Mouse (Mus musculus): ENCODE results near the gene Pkig. TPM values are rescaled to one million over a fixed set of nuclear protein-coding genes. Genes with fewer than 3 reads are reported as not detected.
A peak's percentile ranks its signal among the peaks of the same experiment; 100 is the strongest.

The Pkig gene
- polyA plus RNA-seq, 1 experiment from 2014 or later: 189 TPM

GRCm38 (mm10) chr2:163722550-163722949, 64.4 kb downstream of the Pkig start:
- Histone ChIP-seq H3K27me3 (replicated peaks; ENCODE audit: low read depth, poor library complexity, severe bottlenecking) (no peaks in the 10 kb centered on the region), H3K9me3 (no peaks in the 10 kb centered on the region), H3K4me3 (no peak overlapping the region), H3K27ac (replicated peaks) (no peak overlapping the region; the same call in 1 of the 2 replicates), H3K4me1 (peaks cover 5% of the 10 kb centered on the region), H3K36me3 (replicated peaks) (peaks cover 65% of the 10 kb centered on the region)
- 94% methylated on average over 7 of the region's 7 CpGs for WGBS
- DNase-seq (ENCODE audit: low spot score): no peak

- 83% methylated on average over 5 of the region's 5 CpGs for WGBS
- Histone ChIP-seq H3K9me3 (no peaks in the 10 kb centered on the region), H3K27ac (replicated peaks) (no peak overlapping the region), H3K4me3 (no peak overlapping the region), H3K4me1 (no peaks in the 10 kb centered on the region), H3K36me3 (replicated peaks) (peaks cover 96% of the 10 kb centered on the region), H3K27me3 (replicated peaks; ENCODE audit: low read depth, poor library complexity, severe bottlenecking) (no peaks in the 10 kb centered on the region)
- no peak for DNase-seq (ENCODE audit: low spot score)
Observed at GRCm38 (mm10) chr2:163726766-163727393, 68.7 kb downstream of the Pkig start.

GRCm38 (mm10) chr2:163728300-163728699, 70.1 kb downstream of the Pkig start:
- no peak overlapping the region for H3K4me3 ChIP-seq
- WGBS: 92% methylated on average over 4 of the region's 4 CpGs
- DNase-seq (ENCODE audit: low spot score): no peak
- H3K27ac ChIP-seq (replicated peaks): no peak overlapping the region
- peaks cover 93% of the 10 kb centered on the region for H3K36me3 ChIP-seq (replicated peaks)
- H3K4me1 ChIP-seq: no peaks in the 10 kb centered on the region
- no peaks in the 10 kb centered on the region for H3K9me3 ChIP-seq
- H3K27me3 ChIP-seq (replicated peaks; ENCODE audit: low read depth, poor library complexity, severe bottlenecking): no peaks in the 10 kb centered on the region

GRCm38 (mm10) chr2:163732021-163732420, 73.8 kb downstream of the Pkig start:
- Histone ChIP-seq H3K9me3 (no peaks in the 10 kb centered on the region), H3K27me3 (replicated peaks; ENCODE audit: low read depth, poor library complexity, severe bottlenecking) (no peaks in the 10 kb centered on the region), H3K27ac (replicated peaks) (no peak overlapping the region), H3K4me3 (no peak overlapping the region), H3K4me1 (no peaks in the 10 kb centered on the region), H3K36me3 (replicated peaks) (peaks cover 74% of the 10 kb centered on the region)
- no peak for DNase-seq (ENCODE audit: low spot score)
- WGBS: 90% methylated on average over 11 of the region's 11 CpGs

- WGBS: 93% methylated on average over 9 of the region's 9 CpGs
- Histone ChIP-seq H3K4me1 (no peaks in the 10 kb centered on the region), H3K36me3 (replicated peaks) (peaks cover 53% of the 10 kb centered on the region), H3K4me3 (no peak overlapping the region), H3K27me3 (replicated peaks; ENCODE audit: low read depth, poor library complexity, severe bottlenecking) (no peaks in the 10 kb centered on the region), H3K27ac (replicated peaks) (no peak overlapping the region), H3K9me3 (no peaks in the 10 kb centered on the region)
- no peak for DNase-seq (ENCODE audit: low spot score)
Observed at GRCm38 (mm10) chr2:163735163-163735562, 77.0 kb downstream of the Pkig start.

- no peak overlapping the region for H3K4me3 ChIP-seq
- no peak for DNase-seq (ENCODE audit: low spot score)
- no peak overlapping the region for H3K27ac ChIP-seq (replicated peaks)
- no peaks in the 10 kb centered on the region for H3K9me3 ChIP-seq
- 82% methylated on average over 6 of the region's 6 CpGs for WGBS
- H3K4me1 ChIP-seq: no peaks in the 10 kb centered on the region
- H3K36me3 ChIP-seq (replicated peaks): peaks cover 44% of the 10 kb centered on the region
- no peaks in the 10 kb centered on the region for H3K27me3 ChIP-seq (replicated peaks; ENCODE audit: low read depth, poor library complexity, severe bottlenecking)
Observed at GRCm38 (mm10) chr2:163735980-163736379, 77.8 kb downstream of the Pkig start.

GRCm38 (mm10) chr2:163742656-163743055, 84.5 kb downstream of the Pkig start:
- Histone ChIP-seq H3K9me3 (no peaks in the 10 kb centered on the region), H3K36me3 (replicated peaks) (peaks cover 3% of the 10 kb centered on the region), H3K4me1 (peaks cover 22% of the 10 kb centered on the region), H3K4me3 (no peak overlapping the region), H3K27ac (replicated peaks) (no peak overlapping the region), H3K27me3 (replicated peaks; ENCODE audit: low read depth, poor library complexity, severe bottlenecking) (peaks cover 5% of the 10 kb centered on the region)
- no peak for DNase-seq (ENCODE audit: low spot score)
- WGBS: 73% methylated on average over 5 of the region's 5 CpGs

- DNase-seq (ENCODE audit: low spot score): no peak
- H3K27ac ChIP-seq (replicated peaks): no peak overlapping the region
- no peaks in the 10 kb centered on the region for H3K36me3 ChIP-seq (replicated peaks)
- no peak overlapping the region for H3K4me3 ChIP-seq
- peaks cover 29% of the 10 kb centered on the region for H3K4me1 ChIP-seq
- 45% methylated on average over 6 of the region's 6 CpGs for WGBS
- no peaks in the 10 kb centered on the region for H3K9me3 ChIP-seq
- peaks cover 12% of the 10 kb centered on the region for H3K27me3 ChIP-seq (replicated peaks; ENCODE audit: low read depth, poor library complexity, severe bottlenecking)
Observed at GRCm38 (mm10) chr2:163743357-163743756, 85.2 kb downstream of the Pkig start.

GRCm38 (mm10) chr2:163744801-163745570, 86.8 kb downstream of the Pkig start:
- H3K36me3 ChIP-seq (replicated peaks): no peaks in the 10 kb centered on the region
- H3K27ac ChIP-seq (replicated peaks): no peak overlapping the region
- H3K9me3 ChIP-seq: no peaks in the 10 kb centered on the region
- no peak for DNase-seq (ENCODE audit: low spot score)
- H3K27me3 ChIP-seq (replicated peaks; ENCODE audit: low read depth, poor library complexity, severe bottlenecking): peaks cover 28% of the 10 kb centered on the region
- H3K4me3 ChIP-seq: no peak overlapping the region
- WGBS: 82% methylated on average over 10 of the region's 10 CpGs
- peaks cover 43% of the 10 kb centered on the region for H3K4me1 ChIP-seq

- DNase-seq (ENCODE audit: low spot score): peak; percentile 84
- Histone ChIP-seq H3K4me3 (peak within 1 kb of the TSS; percentile 75), H3K9me3 (no peaks in the 10 kb centered on the region), H3K36me3 (replicated peaks) (no peaks in the 10 kb centered on the region), H3K27me3 (replicated peaks; ENCODE audit: low read depth, poor library complexity, severe bottlenecking) (peaks cover 59% of the 10 kb centered on the region), H3K4me1 (peaks cover 33% of the 10 kb centered on the region), H3K27ac (replicated peaks) (peak within 1 kb of the TSS; percentile 76)
- under 1% methylated on average over 57 of the region's 57 CpGs for WGBS
Observed at GRCm38 (mm10) chr2:163749647-163750611, 91.7 kb downstream of the Pkig start, which contains the start of gene Ada. TSS of gene Ada (minus strand) at chr2:163750239.

- no peaks in the 10 kb centered on the region for H3K9me3 ChIP-seq
- H3K4me1 ChIP-seq: peaks cover 13% of the 10 kb centered on the region
- no peak for DNase-seq (ENCODE audit: low spot score)
- H3K4me3 ChIP-seq: no peak overlapping the region
- H3K27ac ChIP-seq (replicated peaks): no peak overlapping the region
- WGBS: 73% methylated on average over 5 of the region's 5 CpGs
- H3K36me3 ChIP-seq (replicated peaks): no peaks in the 10 kb centered on the region
- peaks cover 38% of the 10 kb centered on the region for H3K27me3 ChIP-seq (replicated peaks; ENCODE audit: low read depth, poor library complexity, severe bottlenecking)
Observed at GRCm38 (mm10) chr2:163754228-163754627, 96.0 kb downstream of the Pkig start.

GRCm38 (mm10) chr2:163756723-163757122, 98.5 kb downstream of the Pkig start:
- Histone ChIP-seq H3K27me3 (replicated peaks; ENCODE audit: low read depth, poor library complexity, severe bottlenecking) (peaks cover 20% of the 10 kb centered on the region), H3K36me3 (replicated peaks) (no peaks in the 10 kb centered on the region), H3K9me3 (no peaks in the 10 kb centered on the region), H3K4me1 (no peaks in the 10 kb centered on the region), H3K4me3 (no peak overlapping the region), H3K27ac (replicated peaks) (no peak overlapping the region)
- 48% methylated on average over 2 of the region's 2 CpGs for WGBS
- no peak for DNase-seq (ENCODE audit: low spot score)
